Mouse (Mus musculus) spleen, adult 2 months (tissue): ENCODE results near the gene Sebox.

ENCODE experiments used
- CTCF ChIP-seq: fragments of 200-500 bp; IDR thresholded peaks from 2 replicates; pipeline ENCODE4 v1.5.1; 2011; ENCODE audit warnings: mild to moderate bottlenecking, inconsistent platforms; ENCODE audit not compliant: insufficient read depth, insufficient read length, insufficient replicate concordance; ENCODE audit errors: extremely low read depth
- POLR2A ChIP-seq: fragments of 200-500 bp; IDR thresholded peaks from 2 replicates; pipeline ENCODE4 v1.6.1; 2011; ENCODE audit warnings: low read depth, low read length, inconsistent platforms

DNA sequence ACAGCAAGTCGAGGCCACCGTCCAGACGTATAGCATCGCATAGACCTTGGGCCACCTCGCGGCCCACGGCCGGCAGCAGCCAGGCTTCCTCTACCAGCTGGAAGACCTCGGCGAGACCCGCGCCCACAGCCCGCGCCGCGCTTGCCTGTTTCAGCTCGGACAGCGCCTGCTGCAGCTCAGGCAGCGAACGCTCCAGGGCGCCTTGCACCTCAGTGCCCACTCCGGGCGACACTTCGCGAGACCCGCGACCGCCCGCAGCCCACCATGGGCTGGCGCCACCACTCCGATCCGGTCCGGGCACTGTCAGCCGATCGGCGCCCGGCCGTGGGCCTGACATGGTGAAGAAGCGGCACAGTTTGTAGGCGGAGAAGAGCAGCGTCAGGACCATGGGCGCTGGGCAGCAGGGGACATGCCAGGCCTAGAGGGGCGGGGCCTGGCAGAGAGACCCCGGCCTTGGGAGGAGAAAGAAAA, 6.1 kb upstream of the Sebox start:
- TF ChIP-seq POLR2A (no peak), CTCF (no peak)
